ENCODE assay signal across 8 mouse cellular contexts in genomic region chr15:77225274-77225673, GRCm38 (mm10).
DNase-seq lines count a peak whose midpoint lies in the region; ATAC-seq and TF ChIP-seq lines count a peak whose summit lies in the region.
"Had no signal": no experiment of that assay in that cellular context is flagged by ENCODE, and none has a peak within 500 bp of the region (broad histone marks: within the 10 kb centered on the region; RNA-seq: fewer than 3 reads in every experiment).

No protein-coding gene starts in this region.

- TF ChIP-seq EP300 in MEL (IDR thresholded peaks at IDR 0.05; ENCODE audit: low read depth in 1 of 2, low read length in 2 of 2): no peak

- no peaks in the 10 kb centered on the region for H3K27me3 ChIP-seq in kidney, adult 2 months (replicated peaks; ENCODE audit: control insufficient read depth, insufficient read depth, low read length)
- no peaks in the 10 kb centered on the region for H3K27me3 ChIP-seq in MEL (ENCODE audit: control insufficient read depth in 1 of 2, insufficient read depth in 2 of 2, low read length in 2 of 2)
- H3K27me3 ChIP-seq: midbrain, embryonic 12.5 days had no signal

- no peaks in the 10 kb centered on the region for H3K36me3 ChIP-seq in kidney, adult 2 months (ENCODE audit: control insufficient read depth, insufficient read depth, low read length)
- H3K36me3 ChIP-seq in MEL (ENCODE audit: control insufficient read depth in 1 of 2, insufficient read depth in 2 of 2, low read length in 2 of 2): peaks cover 0 to 12% of the 10 kb centered on the region in 2 experiments; a peak in 2 of 4 replicates

- no peak for ATAC-seq in erythroid progenitor cell, adult 5-6 weeks (replicated peaks; ENCODE audit: low FRiP score, poor library complexity, severe bottlenecking)

- peak; percentile 80 for TF ChIP-seq CTCF in kidney, adult 2 months (conservative IDR thresholded peaks at IDR 0.05; ENCODE audit: insufficient read depth, insufficient read length, low read depth, low read length)
- peak; percentile 43 to 71 (median 54) for TF ChIP-seq CTCF in MEL (IDR thresholded peaks at IDR 0.05 in 2 of 3, conservative IDR thresholded peaks at IDR 0.05 in 1 of 3; ENCODE audit: control insufficient read depth in 1 of 3, insufficient read depth in 1 of 3, low read depth in 2 of 3, low read length in 3 of 3, poor library complexity in 1 of 3, severe bottlenecking in 1 of 3)

- H3K79me2 ChIP-seq in MEL (ENCODE audit: control insufficient read depth, insufficient read depth, low read length, poor library complexity): no peaks in the 10 kb centered on the region

- H3K27ac ChIP-seq in kidney, adult 2 months (ENCODE audit: insufficient read depth, low read depth, low read length): no peak overlapping the region
- H3K27ac ChIP-seq in MEL (ENCODE audit: control insufficient read depth, low read depth, low read length): no peak overlapping the region

- TF ChIP-seq POLR2A in kidney, adult 2 months (IDR thresholded peaks at IDR 0.05; ENCODE audit: low read depth, low read length): no peak
- no peak for TF ChIP-seq POLR2A in MEL (IDR thresholded peaks at IDR 0.05; ENCODE audit: control insufficient read depth in 1 of 2, insufficient read depth in 1 of 2, low read depth in 1 of 2, low read length in 2 of 2, poor library complexity in 1 of 2)

- TF ChIP-seq RAD21 in MEL (IDR thresholded peaks at IDR 0.05; ENCODE audit: low read depth, low read length): peak; percentile 40

- no peaks in the 10 kb centered on the region for H3K9me3 ChIP-seq in MEL (replicated peaks; ENCODE audit: insufficient read depth, low read length)
- H3K9me3 ChIP-seq: midbrain, embryonic 12.5 days had no signal

- H3K9ac ChIP-seq in MEL (ENCODE audit: control insufficient read depth, low read depth, low read length, poor library complexity, severe bottlenecking): no peak overlapping the region
- H3K9ac ChIP-seq: midbrain, embryonic 12.5 days had no signal

- no peak overlapping the region for H3K4me3 ChIP-seq in kidney, adult 2 months (ENCODE audit: insufficient read depth, low read depth, low read length)
- no peak overlapping the region for H3K4me3 ChIP-seq in MEL (ENCODE audit: control insufficient read depth in 1 of 2, insufficient read depth in 1 of 2, low read depth in 2 of 2, low read length in 2 of 2)
- H3K4me3 ChIP-seq: midbrain, embryonic 12.5 days had no signal

- H3K4me1 ChIP-seq in kidney, adult 2 months (ENCODE audit: control insufficient read depth, insufficient read depth, low read length): no peaks in the 10 kb centered on the region; the same call in 1 of the 2 replicates
- peaks cover 2 to 7% of the 10 kb centered on the region in 2 experiments; a peak in 3 of 4 replicates for H3K4me1 ChIP-seq in MEL (ENCODE audit: control insufficient read depth in 1 of 2, insufficient read depth in 2 of 2, low read length in 2 of 2)

- DNase-seq in kidney, adult 2 months: peak; percentile 56
- DNase-seq in kidney, adult 8-10 months: no peak
- DNase-seq in MEL (ENCODE audit: low read depth, low spot score): peak; percentile 56
- DNase-seq in cerebellum, postnatal 25 days: peak; percentile 44 to 67
- peak; percentile 56 for DNase-seq in kidney, postnatal 14 days
- peak; percentile 23 for DNase-seq in retina, postnatal 7 days (ENCODE audit: low read depth, low spot score)

TF ChIP-seq in MEL, 35 proteins besides CTCF, POLR2A, EP300 and RAD21:
- TF ChIP-seq SMC3 (IDR thresholded peaks at IDR 0.05; ENCODE audit: low read depth, low read length) (peak; percentile 40), KAT2A (conservative IDR thresholded peaks at IDR 0.05; ENCODE audit: low read depth, low read length) (no peak)

Comparison
In these comparisons a context has a peak if more than half of its experiments do, and no peak if none do; other contexts are left out.
1. DNase-seq: peak in kidney, adult 2 months (single experiment), MEL (single experiment), cerebellum, postnatal 25 days (2 of 2), kidney, postnatal 14 days (single experiment) and retina, postnatal 7 days (single experiment); none in kidney, adult 8-10 months (0 of 2).